Mouse (Mus musculus): Measurements from ENCODE around the gene Lrrfip1. TPM values are rescaled to one million over a fixed set of nuclear protein-coding genes. Genes with fewer than 3 reads are reported as not detected.

Lrrfip1 gene
- polyA plus RNA-seq, 1 experiment from 2014 or later, result 50.8 TPM

- peaks cover 21% of the 10 kb centered on the region for H3K36me3 ChIP-seq (ENCODE audit: insufficient read depth, low read length)
- no peaks in the 10 kb centered on the region for H3K4me1 ChIP-seq (ENCODE audit: insufficient read depth, low read length)
- H3K9ac ChIP-seq (replicated peaks; ENCODE audit: low read length), result no peak overlapping the region
- H3K27me3 ChIP-seq (ENCODE audit: insufficient read depth, low read length), result no peaks in the 10 kb centered on the region
- no peak for ATAC-seq (ENCODE audit: low FRiP score, low TSS enrichment)
- no peak overlapping the region for H3K4me3 ChIP-seq (ENCODE audit: low read length)
- H3K27ac ChIP-seq (ENCODE audit: low read length), result no peak overlapping the region
- no peaks in the 10 kb centered on the region for H3K9me3 ChIP-seq (ENCODE audit: low read length)
- WGBS, result 96% methylated on average over 4 of the region's 4 CpGs
- H3K4me2 ChIP-seq (replicated peaks; ENCODE audit: low read depth, low read length), result no peak overlapping the region
Measured at GRCm38 (mm10) chr1:91112606-91113005, 114.1 kb downstream of the Lrrfip1 start.

GRCm38 (mm10) chr1:91122121-91122520, 123.6 kb downstream of the Lrrfip1 start:
- H3K9me3 ChIP-seq (ENCODE audit: low read length), result no peaks in the 10 kb centered on the region
- no peaks in the 10 kb centered on the region; the same call in none of the 2 replicates for H3K4me1 ChIP-seq (ENCODE audit: insufficient read depth, low read length)
- no peaks in the 10 kb centered on the region for H3K27me3 ChIP-seq (ENCODE audit: insufficient read depth, low read length)
- no peak for ATAC-seq (ENCODE audit: low FRiP score, low TSS enrichment)
- peaks cover 9% of the 10 kb centered on the region; the same call in 1 of the 2 replicates for H3K36me3 ChIP-seq (ENCODE audit: insufficient read depth, low read length)
- no peak overlapping the region for H3K4me3 ChIP-seq (ENCODE audit: low read length)
- no peak overlapping the region for H3K4me2 ChIP-seq (replicated peaks; ENCODE audit: low read depth, low read length)
- no peak overlapping the region for H3K27ac ChIP-seq (ENCODE audit: low read length)
- WGBS, result 40% methylated on average over 11 of the region's 11 CpGs
- no peak overlapping the region for H3K9ac ChIP-seq (replicated peaks; ENCODE audit: low read length)

GRCm38 (mm10) chr1:91123004-91123403, 124.5 kb downstream of the Lrrfip1 start:
- Histone ChIP-seq H3K4me3 (ENCODE audit: low read length) (no peak overlapping the region), H3K4me2 (replicated peaks; ENCODE audit: low read depth, low read length) (no peak overlapping the region), H3K9me3 (ENCODE audit: low read length) (no peaks in the 10 kb centered on the region), H3K27ac (ENCODE audit: low read length) (no peak overlapping the region), H3K36me3 (ENCODE audit: insufficient read depth, low read length) (peaks cover 11% of the 10 kb centered on the region), H3K9ac (replicated peaks; ENCODE audit: low read length) (no peak overlapping the region), H3K4me1 (ENCODE audit: insufficient read depth, low read length) (no peaks in the 10 kb centered on the region; the same call in none of the 2 replicates), H3K27me3 (ENCODE audit: insufficient read depth, low read length) (no peaks in the 10 kb centered on the region)
- ATAC-seq (ENCODE audit: low FRiP score, low TSS enrichment), result no peak
- WGBS, result 77% methylated on average over 5 of the region's 5 CpGs

GRCm38 (mm10) chr1:91123466-91123865, 124.9 kb downstream of the Lrrfip1 start:
- no peak overlapping the region for H3K27ac ChIP-seq (ENCODE audit: low read length)
- H3K36me3 ChIP-seq (ENCODE audit: insufficient read depth, low read length), result peaks cover 16% of the 10 kb centered on the region
- no peak overlapping the region for H3K9ac ChIP-seq (replicated peaks; ENCODE audit: low read length)
- no peak overlapping the region for H3K4me3 ChIP-seq (ENCODE audit: low read length)
- no peaks in the 10 kb centered on the region for H3K27me3 ChIP-seq (ENCODE audit: insufficient read depth, low read length)
- 87% methylated on average over 3 of the region's 3 CpGs for WGBS
- no peak overlapping the region for H3K4me2 ChIP-seq (replicated peaks; ENCODE audit: low read depth, low read length)
- H3K4me1 ChIP-seq (ENCODE audit: insufficient read depth, low read length), result no peaks in the 10 kb centered on the region; the same call in none of the 2 replicates
- H3K9me3 ChIP-seq (ENCODE audit: low read length), result 0 out of 2 replicates have a peak, but pooled peaks cover 3% of the 10 kb centered on the region
- no peak for ATAC-seq (ENCODE audit: low FRiP score, low TSS enrichment)

GRCm38 (mm10) chr1:91128849-91129248, 130.3 kb downstream of the Lrrfip1 start:
- Histone ChIP-seq H3K9me3 (ENCODE audit: low read length) (peaks cover 8% of the 10 kb centered on the region), H3K4me1 (ENCODE audit: insufficient read depth, low read length) (no peaks in the 10 kb centered on the region), H3K9ac (replicated peaks; ENCODE audit: low read length) (no peak overlapping the region), H3K36me3 (ENCODE audit: insufficient read depth, low read length) (peaks cover 23% of the 10 kb centered on the region), H3K27me3 (ENCODE audit: insufficient read depth, low read length) (no peaks in the 10 kb centered on the region), H3K4me3 (ENCODE audit: low read length) (no peak overlapping the region), H3K4me2 (replicated peaks; ENCODE audit: low read depth, low read length) (no peak overlapping the region), H3K27ac (ENCODE audit: low read length) (no peak overlapping the region)
- ATAC-seq (ENCODE audit: low FRiP score, low TSS enrichment), result no peak
- WGBS, result 91% methylated on average over 4 of the region's 4 CpGs

GRCm38 (mm10) chr1:91137036-91137435, 138.5 kb downstream of the Lrrfip1 start:
- Histone ChIP-seq H3K27ac (ENCODE audit: low read length) (no peak overlapping the region), H3K4me3 (ENCODE audit: low read length) (no peak overlapping the region), H3K27me3 (ENCODE audit: insufficient read depth, low read length) (no peaks in the 10 kb centered on the region), H3K4me2 (replicated peaks; ENCODE audit: low read depth, low read length) (no peak overlapping the region), H3K4me1 (ENCODE audit: insufficient read depth, low read length) (no peaks in the 10 kb centered on the region), H3K9me3 (ENCODE audit: low read length) (no peaks in the 10 kb centered on the region), H3K9ac (replicated peaks; ENCODE audit: low read length) (no peak overlapping the region), H3K36me3 (ENCODE audit: insufficient read depth, low read length) (no peaks in the 10 kb centered on the region)
- ATAC-seq (ENCODE audit: low FRiP score, low TSS enrichment), result no peak
- 90% methylated on average over 2 of the region's 2 CpGs for WGBS

GRCm38 (mm10) chr1:91144813-91145212, 146.3 kb downstream of the Lrrfip1 start, which contains the start of gene Rbm44:
TSS of gene Rbm44 (plus strand) at chr1:91145089.
- Histone ChIP-seq H3K4me3 (ENCODE audit: low read length) (no peak within 1 kb of the TSS), H3K36me3 (ENCODE audit: insufficient read depth, low read length) (no peaks in the 10 kb centered on the region), H3K9ac (replicated peaks; ENCODE audit: low read length) (no peak within 1 kb of the TSS), H3K4me2 (replicated peaks; ENCODE audit: low read depth, low read length) (no peak within 1 kb of the TSS; the same call in 1 of the 2 replicates), H3K27me3 (ENCODE audit: insufficient read depth, low read length) (no peaks in the 10 kb centered on the region), H3K27ac (ENCODE audit: low read length) (no peak within 1 kb of the TSS), H3K9me3 (ENCODE audit: low read length) (no peaks in the 10 kb centered on the region), H3K4me1 (ENCODE audit: insufficient read depth, low read length) (no peaks in the 10 kb centered on the region)
- 76% methylated on average over 20 of the region's 20 CpGs for WGBS
- no peak for ATAC-seq (ENCODE audit: low FRiP score, low TSS enrichment)

- no peaks in the 10 kb centered on the region for H3K4me1 ChIP-seq (ENCODE audit: insufficient read depth, low read length)
- no peaks in the 10 kb centered on the region for H3K36me3 ChIP-seq (ENCODE audit: insufficient read depth, low read length)
- no peak overlapping the region for H3K4me3 ChIP-seq (ENCODE audit: low read length)
- 67% methylated on average over 2 of the region's 2 CpGs for WGBS
- no peaks in the 10 kb centered on the region for H3K27me3 ChIP-seq (ENCODE audit: insufficient read depth, low read length)
- H3K27ac ChIP-seq (ENCODE audit: low read length), result no peak overlapping the region
- ATAC-seq (ENCODE audit: low FRiP score, low TSS enrichment), result no peak
- H3K9me3 ChIP-seq (ENCODE audit: low read length), result no peaks in the 10 kb centered on the region
- no peak overlapping the region for H3K4me2 ChIP-seq (replicated peaks; ENCODE audit: low read depth, low read length)
- H3K9ac ChIP-seq (replicated peaks; ENCODE audit: low read length), result no peak overlapping the region
Measured at GRCm38 (mm10) chr1:91151509-91151908, 153.0 kb downstream of the Lrrfip1 start.

- WGBS, result 76% methylated on average over 6 of the region's 6 CpGs
- H3K27me3 ChIP-seq (ENCODE audit: insufficient read depth, low read length), result no peaks in the 10 kb centered on the region
- H3K4me3 ChIP-seq (ENCODE audit: low read length), result no peak overlapping the region
- H3K9ac ChIP-seq (replicated peaks; ENCODE audit: low read length), result no peak overlapping the region
- H3K4me2 ChIP-seq (replicated peaks; ENCODE audit: low read depth, low read length), result no peak overlapping the region
- no peaks in the 10 kb centered on the region for H3K9me3 ChIP-seq (ENCODE audit: low read length)
- H3K4me1 ChIP-seq (ENCODE audit: insufficient read depth, low read length), result no peaks in the 10 kb centered on the region
- no peak for ATAC-seq (ENCODE audit: low FRiP score, low TSS enrichment)
- no peaks in the 10 kb centered on the region for H3K36me3 ChIP-seq (ENCODE audit: insufficient read depth, low read length)
- H3K27ac ChIP-seq (ENCODE audit: low read length), result no peak overlapping the region
Measured at GRCm38 (mm10) chr1:91166798-91167197, 168.3 kb downstream of the Lrrfip1 start.

- H3K4me1 ChIP-seq (ENCODE audit: insufficient read depth, low read length), result no peaks in the 10 kb centered on the region
- no peak overlapping the region for H3K4me2 ChIP-seq (replicated peaks; ENCODE audit: low read depth, low read length)
- H3K4me3 ChIP-seq (ENCODE audit: low read length), result no peak overlapping the region
- no peaks in the 10 kb centered on the region for H3K36me3 ChIP-seq (ENCODE audit: insufficient read depth, low read length)
- no peak for ATAC-seq (ENCODE audit: low FRiP score, low TSS enrichment)
- H3K9me3 ChIP-seq (ENCODE audit: low read length), result no peaks in the 10 kb centered on the region
- H3K27ac ChIP-seq (ENCODE audit: low read length), result no peak overlapping the region
- no peaks in the 10 kb centered on the region for H3K27me3 ChIP-seq (ENCODE audit: insufficient read depth, low read length)
- H3K9ac ChIP-seq (replicated peaks; ENCODE audit: low read length), result no peak overlapping the region
- 83% methylated on average over 4 of the region's 4 CpGs for WGBS
Measured at GRCm38 (mm10) chr1:91169157-91169556, 170.6 kb downstream of the Lrrfip1 start.

All from kidney, embryonic 16.5 days (tissue).